Mouse (Mus musculus) cerebellum, adult 2 months (tissue): ENCODE data around the gene Mks1. TPM values are rescaled to one million over a fixed set of nuclear protein-coding genes. Genes with fewer than 3 reads are reported as not detected.

Source experiments
- DNase-seq, 2 experiments: peaks; one replicate each; pipeline ENCODE4 v3.0.0; 2021
- H3K27ac ChIP-seq: fragments of 200-500 bp; 2 replicates; pipeline ENCODE4 v1.5.1; 2012; ENCODE audit warnings: low read length, control low read depth, inconsistent platforms; ENCODE audit not compliant: insufficient read depth
- H3K27me3 ChIP-seq: fragments of 200-500 bp; 2 replicates; pipeline ENCODE4 v1.6.1; 2012; ENCODE audit warnings: inconsistent platforms, mild to moderate bottlenecking, low read length, moderate library complexity; ENCODE audit not compliant: control insufficient read depth, insufficient read depth
- H3K4me1 ChIP-seq: fragments of 200-500 bp; 2 replicates; pipeline ENCODE4 v1.6.1; 2011; ENCODE audit warnings: low read length; ENCODE audit not compliant: control insufficient read depth, insufficient read depth
- H3K4me3 ChIP-seq: fragments of 200-500 bp; replicated peaks from 2 replicates; pipeline ENCODE3; 2011; ENCODE audit warnings: mild to moderate bottlenecking, low read depth, low read length, control low read depth; ENCODE audit not compliant: insufficient read depth
- CTCF ChIP-seq: fragments of 200-500 bp; IDR thresholded peaks from 2 replicates; pipeline ENCODE4 v1.5.1; 2011; ENCODE audit warnings: low read depth, mild to moderate bottlenecking, control low read depth, low read length, moderate library complexity, borderline replicate concordance; ENCODE audit not compliant: insufficient read depth
- POLR2A ChIP-seq: fragments of 200-500 bp; IDR thresholded peaks from 2 replicates; pipeline ENCODE4 v1.6.1; 2011; ENCODE audit warnings: low read length, control low read depth, borderline replicate concordance; ENCODE audit not compliant: insufficient read depth
- WGBS: fragments of 180-500 bp; shearing (Covaris S2); methylation state at CpG from one replicate; pipeline ENCODE4 v1.1.7; 2018; 5-methylcytosine and 5-hydroxymethylcytosine counted together
- polyA plus RNA-seq: library from polyadenylated mRNA; depleted of rRNA; stranded (reverse); fragments of >200 nt; gene quantifications from 2 replicates; pipeline ENCODE4 v1.2.3, GENCODE M21; 2012

Gene Mks1
- polyA plus RNA-seq, 1 experiment, result 11.8 TPM

- DNase-seq, result no peak
- Histone ChIP-seq H3K27me3 (no peaks in the 10 kb centered on the region), H3K27ac (peak overlapping the region; percentile 49), H3K4me3 (peak overlapping the region; percentile 65), H3K4me1 (peaks cover 14% of the 10 kb centered on the region; the same call in 1 of the 2 replicates)
- 29% methylated on average over 4 of the region's 4 CpGs for WGBS
- TF ChIP-seq POLR2A (no peak), CTCF (no peak)
Measured at GRCm38 (mm10) chr11:87817443-87817773, 35.6 kb upstream of the Mks1 start.

GRCm38 (mm10) chr11:87821502-87821901, 31.5 kb upstream of the Mks1 start:
- Histone ChIP-seq H3K27me3 (no peaks in the 10 kb centered on the region), H3K4me3 (no peak overlapping the region), H3K27ac (peak overlapping the region; percentile 44; the same call in 1 of the 2 replicates), H3K4me1 (peaks cover 10% of the 10 kb centered on the region; the same call in 1 of the 2 replicates)
- 43% methylated on average over 5 of the region's 5 CpGs for WGBS
- no peak for TF ChIP-seq CTCF
- TF ChIP-seq POLR2A, result no peak
- DNase-seq, result peak in 1 of 2 experiments; percentile 30

GRCm38 (mm10) chr11:87828239-87828900, 24.6 kb upstream of the Mks1 start, which contains the start of gene Lpo:
Gene Lpo (minus strand): TSS chr11:87828289.
- Histone ChIP-seq H3K27me3 (no peaks in the 10 kb centered on the region), H3K4me1 (no peaks in the 10 kb centered on the region), H3K27ac (peak within 1 kb of the TSS; percentile 59; the same call in 1 of the 2 replicates), H3K4me3 (no peak within 1 kb of the TSS)
- no peak for TF ChIP-seq POLR2A
- TF ChIP-seq CTCF, result no peak
- DNase-seq, result peak in 1 of 2 experiments; percentile 10
- 38% methylated on average over 10 of the region's 10 CpGs for WGBS

- no peak for TF ChIP-seq CTCF
- TF ChIP-seq POLR2A, result no peak
- Histone ChIP-seq H3K27me3 (no peaks in the 10 kb centered on the region), H3K4me1 (no peaks in the 10 kb centered on the region), H3K27ac (no peak overlapping the region), H3K4me3 (no peak overlapping the region)
- WGBS, result 89% methylated on average over 8 of the region's 8 CpGs
- no peak for DNase-seq
Measured at GRCm38 (mm10) chr11:87840676-87841075, 12.3 kb upstream of the Mks1 start.

- no peak for DNase-seq
- Histone ChIP-seq H3K27me3 (no peaks in the 10 kb centered on the region), H3K27ac (no peak overlapping the region), H3K4me3 (no peak overlapping the region), H3K4me1 (no peaks in the 10 kb centered on the region)
- 81% methylated on average over 3 of the region's 3 CpGs for WGBS
- no peak for TF ChIP-seq CTCF
- TF ChIP-seq POLR2A, result no peak
Measured at GRCm38 (mm10) chr11:87841436-87841835, 11.6 kb upstream of the Mks1 start.

GRCm38 (mm10) chr11:87846968-87847600, 5.9 kb upstream of the Mks1 start:
- WGBS, result 70% methylated on average over 12 of the region's 12 CpGs
- no peak for DNase-seq
- Histone ChIP-seq H3K27me3 (no peaks in the 10 kb centered on the region), H3K4me3 (no peak overlapping the region), H3K27ac (no peak overlapping the region), H3K4me1 (no peaks in the 10 kb centered on the region)
- TF ChIP-seq CTCF (no peak), POLR2A (no peak)

GRCm38 (mm10) chr11:87847884-87848283, 5.1 kb upstream of the Mks1 start:
- no peak for DNase-seq
- Histone ChIP-seq H3K4me1 (no peaks in the 10 kb centered on the region), H3K27ac (no peak overlapping the region), H3K4me3 (no peak overlapping the region), H3K27me3 (no peaks in the 10 kb centered on the region)
- WGBS, result 61% methylated on average over 6 of the region's 6 CpGs
- TF ChIP-seq POLR2A (no peak), CTCF (no peak)

GRCm38 (mm10) chr11:87853597-87853954, 561 bp downstream of the Mks1 start:
- DNase-seq, result no peak

More at GRCm38 (mm10) chr11:87853597-87853954, 561 bp downstream of the Mks1 start:
- Histone ChIP-seq H3K27ac (no peak overlapping the region), H3K27me3 (no peaks in the 10 kb centered on the region), H3K4me1 (no peaks in the 10 kb centered on the region), H3K4me3 (peak overlapping the region; percentile 47)
- TF ChIP-seq POLR2A (no peak), CTCF (no peak)
- 32% methylated on average over 8 of the region's 8 CpGs for WGBS
